Mouse (Mus musculus): ENCODE measurements around the gene Tmem164. TPM values are rescaled to one million over a fixed set of nuclear protein-coding genes. Genes with fewer than 3 reads are reported as not detected.
A peak's percentile ranks its signal among the peaks of the same experiment; 100 is the strongest.

Tmem164 gene
- polyA plus RNA-seq, 1 experiment from 2014 or later, result 51.0 TPM

- peaks cover 5% of the 10 kb centered on the region; the same call in 1 of the 2 replicates for H3K27me3 ChIP-seq
- H3K4me3 ChIP-seq (replicated peaks), result no peak overlapping the region
- H3K36me3 ChIP-seq (replicated peaks), result no peaks in the 10 kb centered on the region
- H3K4me1 ChIP-seq, result no peaks in the 10 kb centered on the region
- 90% methylated on average over 7 of the region's 7 CpGs for WGBS
- no peak overlapping the region for H3K9ac ChIP-seq
- H3K27ac ChIP-seq, result no peak overlapping the region
- no peaks in the 10 kb centered on the region for H3K9me3 ChIP-seq
- no peak overlapping the region for H3K4me2 ChIP-seq
- no peak for ATAC-seq (ENCODE audit: low FRiP score)
Observed at GRCm38 (mm10) chrX:142836399-142836798, 155.2 kb downstream of the Tmem164 start.

GRCm38 (mm10) chrX:142837316-142837715 lies 156.1 kb downstream of the Tmem164 start:
- Histone ChIP-seq H3K27ac (no peak overlapping the region), H3K9ac (no peak overlapping the region), H3K4me2 (no peak overlapping the region), H3K9me3 (no peaks in the 10 kb centered on the region), H3K27me3 (peaks cover 9% of the 10 kb centered on the region; the same call in 1 of the 2 replicates), H3K4me3 (replicated peaks) (no peak overlapping the region), H3K4me1 (no peaks in the 10 kb centered on the region), H3K36me3 (replicated peaks) (no peaks in the 10 kb centered on the region)
- 96% methylated on average over 3 of the region's 3 CpGs for WGBS
- no peak for ATAC-seq (ENCODE audit: low FRiP score)

- Histone ChIP-seq H3K9ac (no peak overlapping the region), H3K4me2 (no peak overlapping the region), H3K27ac (no peak overlapping the region), H3K27me3 (0 out of 2 replicates have a peak, but pooled peaks cover 9% of the 10 kb centered on the region), H3K9me3 (no peaks in the 10 kb centered on the region), H3K4me3 (replicated peaks) (no peak overlapping the region), H3K36me3 (replicated peaks) (no peaks in the 10 kb centered on the region), H3K4me1 (no peaks in the 10 kb centered on the region)
- WGBS, result 71% methylated on average over 2 of the region's 2 CpGs
- no peak for ATAC-seq (ENCODE audit: low FRiP score)
Observed at GRCm38 (mm10) chrX:142838841-142839240, 157.6 kb downstream of the Tmem164 start.

- H3K36me3 ChIP-seq (replicated peaks), result no peaks in the 10 kb centered on the region
- H3K9me3 ChIP-seq, result no peaks in the 10 kb centered on the region
- H3K27ac ChIP-seq, result no peak overlapping the region
- 83% methylated on average over 7 of the region's 7 CpGs for WGBS
- H3K27me3 ChIP-seq, result 0 out of 2 replicates have a peak, but pooled peaks cover 9% of the 10 kb centered on the region
- no peak for ATAC-seq (ENCODE audit: low FRiP score)
- no peaks in the 10 kb centered on the region for H3K4me1 ChIP-seq
- H3K9ac ChIP-seq, result no peak overlapping the region
- H3K4me3 ChIP-seq (replicated peaks), result no peak overlapping the region
- H3K4me2 ChIP-seq, result no peak overlapping the region
Observed at GRCm38 (mm10) chrX:142839411-142839810, 158.2 kb downstream of the Tmem164 start.

GRCm38 (mm10) chrX:142841916-142842315 lies 160.7 kb downstream of the Tmem164 start:
- H3K36me3 ChIP-seq (replicated peaks), result no peaks in the 10 kb centered on the region
- no peaks in the 10 kb centered on the region for H3K9me3 ChIP-seq
- no peak for ATAC-seq (ENCODE audit: low FRiP score)
- no peak overlapping the region for H3K9ac ChIP-seq
- H3K4me2 ChIP-seq, result no peak overlapping the region
- H3K4me1 ChIP-seq, result no peaks in the 10 kb centered on the region
- H3K27ac ChIP-seq, result no peak overlapping the region
- H3K4me3 ChIP-seq (replicated peaks), result no peak overlapping the region
- 86% methylated on average over 4 of the region's 4 CpGs for WGBS
- H3K27me3 ChIP-seq, result peaks cover 9% of the 10 kb centered on the region; the same call in 1 of the 2 replicates

GRCm38 (mm10) chrX:142846266-142846665 lies 165.1 kb downstream of the Tmem164 start:
- H3K4me3 ChIP-seq (replicated peaks), result no peak overlapping the region
- 89% methylated on average over 6 of the region's 6 CpGs for WGBS
- no peak overlapping the region for H3K4me2 ChIP-seq
- no peak for ATAC-seq (ENCODE audit: low FRiP score)
- H3K27me3 ChIP-seq, result peaks cover 13% of the 10 kb centered on the region; the same call in 1 of the 2 replicates
- no peaks in the 10 kb centered on the region for H3K36me3 ChIP-seq (replicated peaks)
- H3K9me3 ChIP-seq, result no peaks in the 10 kb centered on the region
- H3K4me1 ChIP-seq, result no peaks in the 10 kb centered on the region
- no peak overlapping the region for H3K9ac ChIP-seq
- H3K27ac ChIP-seq, result no peak overlapping the region

- 91% methylated on average over 9 of the region's 9 CpGs for WGBS
- Histone ChIP-seq H3K27me3 (peaks cover 8% of the 10 kb centered on the region; the same call in 1 of the 2 replicates), H3K9ac (no peak overlapping the region), H3K4me3 (replicated peaks) (no peak overlapping the region), H3K4me2 (no peak overlapping the region), H3K4me1 (no peaks in the 10 kb centered on the region), H3K36me3 (replicated peaks) (no peaks in the 10 kb centered on the region), H3K27ac (no peak overlapping the region), H3K9me3 (no peaks in the 10 kb centered on the region)
- ATAC-seq (ENCODE audit: low FRiP score), result no peak
Observed at GRCm38 (mm10) chrX:142848032-142848431, 166.8 kb downstream of the Tmem164 start.

- Histone ChIP-seq H3K9ac (no peak overlapping the region), H3K27me3 (peaks cover 5% of the 10 kb centered on the region; the same call in 1 of the 2 replicates), H3K4me2 (no peak overlapping the region), H3K9me3 (no peaks in the 10 kb centered on the region), H3K27ac (no peak overlapping the region), H3K4me3 (replicated peaks) (no peak overlapping the region), H3K4me1 (no peaks in the 10 kb centered on the region), H3K36me3 (replicated peaks) (no peaks in the 10 kb centered on the region)
- peak; percentile 44; the same call in 1 of the 2 replicates for ATAC-seq (ENCODE audit: low FRiP score)
- WGBS, result 62% methylated on average over 2 of the region's 2 CpGs
Observed at GRCm38 (mm10) chrX:142869844-142870243, 188.6 kb downstream of the Tmem164 start.

GRCm38 (mm10) chrX:142882255-142882654 lies 201.0 kb downstream of the Tmem164 start:
- Histone ChIP-seq H3K9me3 (no peaks in the 10 kb centered on the region), H3K27ac (no peak overlapping the region), H3K4me1 (no peaks in the 10 kb centered on the region), H3K36me3 (replicated peaks) (no peaks in the 10 kb centered on the region), H3K27me3 (0 out of 2 replicates have a peak, but pooled peaks cover 2% of the 10 kb centered on the region), H3K4me3 (replicated peaks) (no peak overlapping the region), H3K4me2 (no peak overlapping the region), H3K9ac (no peak overlapping the region)
- WGBS, result 92% methylated on average over 5 of the region's 5 CpGs
- ATAC-seq (ENCODE audit: low FRiP score), result no peak

GRCm38 (mm10) chrX:142883593-142883992 lies 202.4 kb downstream of the Tmem164 start:
- no peak overlapping the region for H3K4me2 ChIP-seq
- H3K27me3 ChIP-seq, result 0 out of 2 replicates have a peak, but pooled peaks cover 2% of the 10 kb centered on the region
- H3K9me3 ChIP-seq, result no peaks in the 10 kb centered on the region
- no peak overlapping the region for H3K27ac ChIP-seq
- H3K4me3 ChIP-seq (replicated peaks), result no peak overlapping the region
- no peaks in the 10 kb centered on the region for H3K4me1 ChIP-seq
- no peak for ATAC-seq (ENCODE audit: low FRiP score)
- WGBS, result 86% methylated on average over 4 of the region's 4 CpGs
- no peak overlapping the region for H3K9ac ChIP-seq
- H3K36me3 ChIP-seq (replicated peaks), result no peaks in the 10 kb centered on the region

- H3K4me3 ChIP-seq (replicated peaks), result no peak overlapping the region
- H3K4me2 ChIP-seq, result no peak overlapping the region
- H3K9me3 ChIP-seq, result no peaks in the 10 kb centered on the region
- no peak overlapping the region for H3K9ac ChIP-seq
- H3K36me3 ChIP-seq (replicated peaks), result no peaks in the 10 kb centered on the region
- ATAC-seq (ENCODE audit: low FRiP score), result no peak
- WGBS, result 83% methylated on average over 7 of the region's 7 CpGs
- H3K27ac ChIP-seq, result no peak overlapping the region
- no peaks in the 10 kb centered on the region for H3K4me1 ChIP-seq
- H3K27me3 ChIP-seq, result 0 out of 2 replicates have a peak, but pooled peaks cover 2% of the 10 kb centered on the region
Observed at GRCm38 (mm10) chrX:142885962-142886361, 204.8 kb downstream of the Tmem164 start.

Measured in forebrain, embryonic 12.5 days (tissue).